Mouse (Mus musculus) cortical plate, adult 2 months (tissue): Measurements from ENCODE around the gene Frmd4a.

Experiments used
- CTCF ChIP-seq: fragments of 200-500 bp; IDR thresholded peaks from 2 replicates; pipeline ENCODE4 v1.5.1; 2011; ENCODE audit warnings: mild to moderate bottlenecking, control low read depth, low read length; ENCODE audit not compliant: insufficient read depth; ENCODE audit errors: extremely low read depth
- POLR2A ChIP-seq: fragments of 200-500 bp; IDR thresholded peaks from 2 replicates; pipeline ENCODE4 v1.6.1; 2011; ENCODE audit warnings: mild to moderate bottlenecking, low read length, control low read depth; ENCODE audit not compliant: insufficient read depth; ENCODE audit errors: extremely low read depth

DNA sequence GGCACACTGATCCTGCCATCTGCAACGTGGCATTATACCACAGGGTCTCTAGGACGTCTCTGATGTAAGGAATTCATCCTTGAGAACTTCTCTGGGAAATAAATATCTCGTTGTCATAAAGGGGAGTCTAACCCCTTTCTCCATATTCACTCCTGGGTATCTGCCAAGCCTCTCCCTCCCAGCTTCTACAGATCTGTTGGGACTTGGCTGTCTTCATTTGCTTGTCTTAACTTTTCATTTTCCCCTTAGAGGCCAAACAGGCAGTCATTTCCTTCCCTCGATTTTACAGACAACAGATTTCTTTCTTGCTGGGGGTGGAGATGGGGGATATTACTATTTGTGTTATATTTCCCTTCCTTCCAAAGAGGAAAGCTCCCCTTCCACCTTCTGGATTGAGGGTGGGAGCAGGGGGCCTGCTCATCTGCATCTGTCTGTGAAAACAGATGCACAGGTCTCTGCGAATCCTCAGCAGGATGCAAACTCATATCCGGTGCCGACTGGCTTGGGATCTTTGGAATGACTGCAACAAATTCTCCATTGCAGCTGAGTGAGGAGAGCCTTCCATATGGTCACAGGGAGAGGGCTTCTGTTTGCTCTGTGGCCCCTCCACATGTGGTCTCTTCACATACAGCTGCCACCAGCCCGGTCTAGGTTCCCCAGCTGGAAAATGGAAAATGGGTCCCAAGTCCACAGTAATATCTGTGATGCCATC, 562.0 kb downstream of the Frmd4a start:
- TF ChIP-seq CTCF = no peak
- no peak for TF ChIP-seq POLR2A
